14 mouse cellular contexts compared by ENCODE assay signal in the genomic region with DNA sequence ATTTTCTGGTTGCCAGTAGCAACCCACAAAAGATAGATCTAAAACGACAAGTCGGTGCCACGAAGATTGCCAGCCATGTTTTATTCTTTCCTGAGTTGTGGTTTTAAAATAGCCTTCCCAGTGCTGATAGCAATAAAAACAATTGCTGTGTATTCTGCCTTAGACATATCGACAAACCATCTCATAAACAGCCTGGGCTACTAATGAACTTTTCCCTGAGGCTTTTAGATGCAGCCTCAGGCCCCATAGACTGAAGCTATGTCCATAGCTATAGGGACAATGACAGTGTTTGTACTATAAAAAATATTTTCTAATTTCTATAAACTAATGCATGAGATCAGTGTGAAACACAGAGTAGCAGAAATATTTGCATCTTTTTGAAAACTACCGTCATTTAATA.
"Had no signal": no experiment of that assay in that cellular context is flagged by ENCODE, and none has a peak within 500 bp of the region (broad histone marks: within the 10 kb centered on the region; RNA-seq: fewer than 3 reads in every experiment).

No protein-coding gene starts in this region.

- DNase-seq: kidney, adult 11 months; kidney, postnatal 10 days; kidney, postnatal 4 days; lung, adult 2 months; lung, postnatal 36 days; right cerebral cortex, adult 18-20 months; thymus, postnatal 4 days had no signal

- H3K4me2 ChIP-seq: liver, embryonic 11.5 days; liver, embryonic 15.5 days; midbrain, embryonic 15.5 days had no signal

- H3K4me1 ChIP-seq: limb, embryonic 10.5 days; liver, embryonic 15.5 days; midbrain, embryonic 15.5 days had no signal

- H3K27me3 ChIP-seq: liver, embryonic 15.5 days; midbrain, embryonic 15.5 days had no signal

- ATAC-seq: lung, postnatal 0 days; midbrain, embryonic 15.5 days had no signal

- H3K27ac ChIP-seq: left cerebral cortex, adult 2 months; limb, embryonic 10.5 days; liver, embryonic 15.5 days; midbrain, embryonic 15.5 days; stomach, postnatal 0 days had no signal

- H3K9ac ChIP-seq: liver, embryonic 15.5 days; midbrain, embryonic 15.5 days had no signal

- H3K4me3 ChIP-seq: left cerebral cortex, adult 2 months; limb, embryonic 10.5 days; liver, embryonic 15.5 days; midbrain, embryonic 15.5 days had no signal

- H3K36me3 ChIP-seq: limb, embryonic 10.5 days; liver, embryonic 15.5 days; midbrain, embryonic 15.5 days had no signal

- H3K9me3 ChIP-seq: limb, embryonic 10.5 days; liver, embryonic 15.5 days; midbrain, embryonic 15.5 days had no signal
